Mouse (Mus musculus): ENCODE measurements around the gene Tdrd5. TPM values are rescaled to one million over a fixed set of nuclear protein-coding genes. Genes with fewer than 3 reads are reported as not detected.
A peak's percentile ranks its signal among the peaks of the same experiment; 100 is the strongest.

The Tdrd5 gene
- 0.41 and 1.3 TPM in 2 replicates for polyA plus RNA-seq (2015; fragmentation: Nextera tagmentation; extraction: Ambion mirVana)

GRCm38 (mm10) chr1:156302911-156303749 lies at the start of gene Tdrd5:
Gene Tdrd5, minus strand, starts transcription at chr1:156303664.
- peak; percentile 94 for ATAC-seq
- peaks cover 3% of the 10 kb centered on the region; the same call in 1 of the 2 replicates for H3K4me1 ChIP-seq (replicated peaks; ENCODE audit: control insufficient read depth, insufficient read depth, low read length)
- peaks cover 26% of the 10 kb centered on the region for H3K27me3 ChIP-seq (replicated peaks; ENCODE audit: control insufficient read depth, insufficient read depth, low read length)
- H3K4me3 ChIP-seq (replicated peaks; ENCODE audit: low read length), result peak within 1 kb of the TSS; percentile 69
- H3K9ac ChIP-seq (replicated peaks; ENCODE audit: low read depth, low read length), result peak within 1 kb of the TSS; percentile 72
- H3K4me2 ChIP-seq (ENCODE audit: low read length), result peak within 1 kb of the TSS; percentile 98
- H3K36me3 ChIP-seq (ENCODE audit: control insufficient read depth, insufficient read depth), result no peaks in the 10 kb centered on the region
- H3K27ac ChIP-seq (ENCODE audit: low read length), result no peak within 1 kb of the TSS
- WGBS, result under 1% methylated on average over 80 of the region's 85 CpGs
- H3K9me3 ChIP-seq (ENCODE audit: control insufficient read depth, low read length), result no peaks in the 10 kb centered on the region

GRCm38 (mm10) chr1:156352466-156352865 lies 49.0 kb upstream of the Tdrd5 start:
- ATAC-seq, result no peak
- no peak overlapping the region for H3K4me3 ChIP-seq (replicated peaks; ENCODE audit: low read length)
- no peak overlapping the region for H3K4me2 ChIP-seq (ENCODE audit: low read length)
- H3K9ac ChIP-seq (replicated peaks; ENCODE audit: low read depth, low read length), result no peak overlapping the region
- H3K4me1 ChIP-seq (replicated peaks; ENCODE audit: control insufficient read depth, insufficient read depth, low read length), result no peaks in the 10 kb centered on the region
- WGBS, result 95% methylated on average over 2 of the region's 2 CpGs
- H3K27ac ChIP-seq (ENCODE audit: low read length), result no peak overlapping the region
- no peaks in the 10 kb centered on the region for H3K9me3 ChIP-seq (ENCODE audit: control insufficient read depth, low read length)
- no peaks in the 10 kb centered on the region for H3K27me3 ChIP-seq (replicated peaks; ENCODE audit: control insufficient read depth, insufficient read depth, low read length)
- H3K36me3 ChIP-seq (ENCODE audit: control insufficient read depth, insufficient read depth), result no peaks in the 10 kb centered on the region

GRCm38 (mm10) chr1:156350441-156350840 lies 47.0 kb upstream of the Tdrd5 start:
- WGBS, result 87% methylated on average over 4 of the region's 4 CpGs
- Histone ChIP-seq H3K9me3 (ENCODE audit: control insufficient read depth, low read length) (no peaks in the 10 kb centered on the region), H3K4me3 (replicated peaks; ENCODE audit: low read length) (no peak overlapping the region), H3K9ac (replicated peaks; ENCODE audit: low read depth, low read length) (no peak overlapping the region), H3K4me2 (ENCODE audit: low read length) (no peak overlapping the region), H3K4me1 (replicated peaks; ENCODE audit: control insufficient read depth, insufficient read depth, low read length) (no peaks in the 10 kb centered on the region), H3K27ac (ENCODE audit: low read length) (no peak overlapping the region), H3K27me3 (replicated peaks; ENCODE audit: control insufficient read depth, insufficient read depth, low read length) (no peaks in the 10 kb centered on the region), H3K36me3 (ENCODE audit: control insufficient read depth, insufficient read depth) (no peaks in the 10 kb centered on the region)
- no peak for ATAC-seq

- no peaks in the 10 kb centered on the region for H3K36me3 ChIP-seq (ENCODE audit: control insufficient read depth, insufficient read depth)
- no peak overlapping the region for H3K4me2 ChIP-seq (ENCODE audit: low read length)
- no peak for ATAC-seq
- no peak overlapping the region for H3K27ac ChIP-seq (ENCODE audit: low read length)
- no peaks in the 10 kb centered on the region for H3K4me1 ChIP-seq (replicated peaks; ENCODE audit: control insufficient read depth, insufficient read depth, low read length)
- no peaks in the 10 kb centered on the region for H3K9me3 ChIP-seq (ENCODE audit: control insufficient read depth, low read length)
- H3K9ac ChIP-seq (replicated peaks; ENCODE audit: low read depth, low read length), result no peak overlapping the region
- WGBS, result 85% methylated on average over 4 of the region's 4 CpGs
- no peak overlapping the region for H3K4me3 ChIP-seq (replicated peaks; ENCODE audit: low read length)
- no peaks in the 10 kb centered on the region for H3K27me3 ChIP-seq (replicated peaks; ENCODE audit: control insufficient read depth, insufficient read depth, low read length)
These were observed 45.6 kb upstream of the Tdrd5 start for GRCm38 (mm10) chr1:156349031-156349430.

- 92% methylated on average over 4 of the region's 4 CpGs for WGBS
- Histone ChIP-seq H3K9me3 (ENCODE audit: control insufficient read depth, low read length) (no peaks in the 10 kb centered on the region), H3K4me1 (replicated peaks; ENCODE audit: control insufficient read depth, insufficient read depth, low read length) (no peaks in the 10 kb centered on the region), H3K4me2 (ENCODE audit: low read length) (no peak overlapping the region), H3K27ac (ENCODE audit: low read length) (no peak overlapping the region), H3K4me3 (replicated peaks; ENCODE audit: low read length) (no peak overlapping the region), H3K9ac (replicated peaks; ENCODE audit: low read depth, low read length) (no peak overlapping the region), H3K27me3 (replicated peaks; ENCODE audit: control insufficient read depth, insufficient read depth, low read length) (no peaks in the 10 kb centered on the region), H3K36me3 (ENCODE audit: control insufficient read depth, insufficient read depth) (no peaks in the 10 kb centered on the region)
- ATAC-seq, result no peak
These were observed 42.2 kb upstream of the Tdrd5 start for GRCm38 (mm10) chr1:156345633-156346032.

GRCm38 (mm10) chr1:156344433-156344832 lies 41.0 kb upstream of the Tdrd5 start:
- no peak for ATAC-seq
- H3K9me3 ChIP-seq (ENCODE audit: control insufficient read depth, low read length), result no peaks in the 10 kb centered on the region
- no peak overlapping the region for H3K4me2 ChIP-seq (ENCODE audit: low read length)
- 77% methylated on average over 4 of the region's 4 CpGs for WGBS
- H3K4me1 ChIP-seq (replicated peaks; ENCODE audit: control insufficient read depth, insufficient read depth, low read length), result no peaks in the 10 kb centered on the region
- H3K4me3 ChIP-seq (replicated peaks; ENCODE audit: low read length), result no peak overlapping the region
- no peak overlapping the region for H3K27ac ChIP-seq (ENCODE audit: low read length)
- no peak overlapping the region for H3K9ac ChIP-seq (replicated peaks; ENCODE audit: low read depth, low read length)
- no peaks in the 10 kb centered on the region for H3K27me3 ChIP-seq (replicated peaks; ENCODE audit: control insufficient read depth, insufficient read depth, low read length)
- H3K36me3 ChIP-seq (ENCODE audit: control insufficient read depth, insufficient read depth), result no peaks in the 10 kb centered on the region

- H3K9ac ChIP-seq (replicated peaks; ENCODE audit: low read depth, low read length), result no peak overlapping the region
- H3K4me2 ChIP-seq (ENCODE audit: low read length), result no peak overlapping the region
- no peaks in the 10 kb centered on the region for H3K36me3 ChIP-seq (ENCODE audit: control insufficient read depth, insufficient read depth)
- H3K4me1 ChIP-seq (replicated peaks; ENCODE audit: control insufficient read depth, insufficient read depth, low read length), result no peaks in the 10 kb centered on the region
- H3K27me3 ChIP-seq (replicated peaks; ENCODE audit: control insufficient read depth, insufficient read depth, low read length), result no peaks in the 10 kb centered on the region
- no peak overlapping the region for H3K27ac ChIP-seq (ENCODE audit: low read length)
- H3K9me3 ChIP-seq (ENCODE audit: control insufficient read depth, low read length), result no peaks in the 10 kb centered on the region
- no peak overlapping the region for H3K4me3 ChIP-seq (replicated peaks; ENCODE audit: low read length)
- ATAC-seq, result no peak
- 80% methylated on average over 4 of the region's 4 CpGs for WGBS
These were observed 37.4 kb upstream of the Tdrd5 start for GRCm38 (mm10) chr1:156340847-156341246.

- WGBS, result 86% methylated on average over 9 of the region's 9 CpGs
- H3K27me3 ChIP-seq (replicated peaks; ENCODE audit: control insufficient read depth, insufficient read depth, low read length), result no peaks in the 10 kb centered on the region
These were observed 19.7 kb upstream of the Tdrd5 start for GRCm38 (mm10) chr1:156323126-156323525.

GRCm38 (mm10) chr1:156310630-156311029 lies 7.2 kb upstream of the Tdrd5 start, which contains the start of gene Nphs2:
Gene Nphs2, plus strand, starts transcription at chr1:156310727.
- H3K36me3 ChIP-seq (ENCODE audit: control insufficient read depth, insufficient read depth), result no peaks in the 10 kb centered on the region
- ATAC-seq, result no peak
- H3K9ac ChIP-seq (replicated peaks; ENCODE audit: low read depth, low read length), result no peak within 1 kb of the TSS
- H3K4me3 ChIP-seq (replicated peaks; ENCODE audit: low read length), result peak within 1 kb of the TSS; percentile 20; the same call in 1 of the 2 replicates
- peaks cover 14% of the 10 kb centered on the region; the same call in 1 of the 2 replicates for H3K27me3 ChIP-seq (replicated peaks; ENCODE audit: control insufficient read depth, insufficient read depth, low read length)
- peaks cover 3% of the 10 kb centered on the region for H3K4me1 ChIP-seq (replicated peaks; ENCODE audit: control insufficient read depth, insufficient read depth, low read length)
- WGBS, result 6% methylated on average over 29 of the region's 29 CpGs
- no peak within 1 kb of the TSS for H3K27ac ChIP-seq (ENCODE audit: low read length)
- peak within 1 kb of the TSS; percentile 36 for H3K4me2 ChIP-seq (ENCODE audit: low read length)
- no peaks in the 10 kb centered on the region for H3K9me3 ChIP-seq (ENCODE audit: control insufficient read depth, low read length)

More at GRCm38 (mm10) chr1:156323126-156323525, 19.7 kb upstream of the Tdrd5 start:
- Histone ChIP-seq H3K9ac (replicated peaks; ENCODE audit: low read depth, low read length) (no peak overlapping the region), H3K9me3 (ENCODE audit: control insufficient read depth, low read length) (no peaks in the 10 kb centered on the region), H3K4me1 (replicated peaks; ENCODE audit: control insufficient read depth, insufficient read depth, low read length) (no peaks in the 10 kb centered on the region), H3K27ac (ENCODE audit: low read length) (no peak overlapping the region), H3K4me3 (replicated peaks; ENCODE audit: low read length) (no peak overlapping the region), H3K36me3 (ENCODE audit: control insufficient read depth, insufficient read depth) (no peaks in the 10 kb centered on the region), H3K4me2 (ENCODE audit: low read length) (no peak overlapping the region)
- ATAC-seq, result no peak

Measured in forebrain, embryonic 16.5 days (tissue).